Mouse (Mus musculus) cortical plate, adult 2 months (tissue): ENCODE data around the gene Ptpru.

Experiments
- CTCF ChIP-seq: fragments of 200-500 bp; IDR thresholded peaks from 2 replicates; pipeline ENCODE4 v1.5.1; 2011; ENCODE audit warnings: mild to moderate bottlenecking, control low read depth, low read length; ENCODE audit not compliant: insufficient read depth; ENCODE audit errors: extremely low read depth
- POLR2A ChIP-seq: fragments of 200-500 bp; IDR thresholded peaks from 2 replicates; pipeline ENCODE4 v1.6.1; 2011; ENCODE audit warnings: mild to moderate bottlenecking, low read length, control low read depth; ENCODE audit not compliant: insufficient read depth; ENCODE audit errors: extremely low read depth

DNA sequence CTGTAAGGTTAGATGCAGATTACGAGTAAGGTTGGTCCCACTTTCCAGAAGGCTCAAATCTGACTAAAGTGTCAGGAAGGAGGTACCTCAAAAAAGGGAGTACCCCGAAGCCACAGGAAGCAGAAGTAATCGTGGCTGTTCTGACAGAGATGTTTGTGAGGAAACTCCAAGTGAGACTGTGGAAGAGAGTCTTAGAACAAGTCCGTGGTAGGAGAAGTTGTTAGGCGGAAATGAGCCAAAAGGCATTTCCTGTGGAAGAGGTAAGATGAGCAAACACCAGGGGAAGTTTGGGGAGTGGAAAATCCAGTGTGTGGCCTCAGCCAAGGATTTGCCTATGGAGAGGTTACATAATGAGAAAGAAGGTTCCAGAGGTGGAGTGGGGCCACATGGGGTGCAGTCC, 16.9 kb upstream of the Ptpru start:
- TF ChIP-seq CTCF = no peak
- TF ChIP-seq POLR2A = no peak
